Mouse (Mus musculus): ENCODE measurements around the gene Cdv3. TPM values are rescaled to one million over a fixed set of nuclear protein-coding genes. Genes with fewer than 3 reads are reported as not detected.
A peak's percentile ranks its signal among the peaks of the same experiment; 100 is the strongest.
"Not testable (repeated sequence)": the region's sequence is repeated elsewhere in the genome, so short reads cannot be mapped to it uniquely, and the experiment has no call there.

Gene Cdv3
- polyA plus RNA-seq, 1 experiment from 2014 or later = 122 TPM

DNA sequence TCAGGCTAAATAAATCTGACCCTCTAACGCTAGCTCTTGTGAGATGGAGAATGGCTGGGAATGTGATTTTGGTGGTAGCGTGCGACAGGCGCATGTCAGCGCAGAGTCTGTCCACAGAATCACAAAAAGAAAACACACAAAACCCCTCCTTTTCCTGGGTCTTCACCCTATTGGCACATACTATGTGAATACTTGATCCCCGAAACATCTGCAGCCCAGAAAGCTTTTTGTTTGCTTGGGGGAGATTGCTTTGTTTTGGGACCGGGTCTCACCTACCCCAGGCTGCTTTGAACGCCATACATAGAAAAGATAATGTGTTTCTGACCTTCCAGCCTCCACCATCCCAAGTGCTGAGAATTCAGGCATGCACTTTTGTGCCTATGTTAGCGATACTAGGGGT, 716 bp upstream of the Cdv3 start:
- Histone ChIP-seq H3K9ac (peak overlapping the region; percentile 57), H3K4me3 (peak overlapping the region; percentile 36), H3K27ac (peak overlapping the region; percentile 67), H3K9me3 (no peaks in the 10 kb centered on the region), H3K4me2 (replicated peaks) (peak overlapping the region; percentile 60), H3K36me3 (peaks cover 16% of the 10 kb centered on the region), H3K27me3 (no peaks in the 10 kb centered on the region), H3K4me1 (peaks cover 26% of the 10 kb centered on the region)
- ATAC-seq (ENCODE audit: low FRiP score, low read depth) = no peak
- WGBS = 60% methylated on average over 9 of the region's 9 CpGs

DNA sequence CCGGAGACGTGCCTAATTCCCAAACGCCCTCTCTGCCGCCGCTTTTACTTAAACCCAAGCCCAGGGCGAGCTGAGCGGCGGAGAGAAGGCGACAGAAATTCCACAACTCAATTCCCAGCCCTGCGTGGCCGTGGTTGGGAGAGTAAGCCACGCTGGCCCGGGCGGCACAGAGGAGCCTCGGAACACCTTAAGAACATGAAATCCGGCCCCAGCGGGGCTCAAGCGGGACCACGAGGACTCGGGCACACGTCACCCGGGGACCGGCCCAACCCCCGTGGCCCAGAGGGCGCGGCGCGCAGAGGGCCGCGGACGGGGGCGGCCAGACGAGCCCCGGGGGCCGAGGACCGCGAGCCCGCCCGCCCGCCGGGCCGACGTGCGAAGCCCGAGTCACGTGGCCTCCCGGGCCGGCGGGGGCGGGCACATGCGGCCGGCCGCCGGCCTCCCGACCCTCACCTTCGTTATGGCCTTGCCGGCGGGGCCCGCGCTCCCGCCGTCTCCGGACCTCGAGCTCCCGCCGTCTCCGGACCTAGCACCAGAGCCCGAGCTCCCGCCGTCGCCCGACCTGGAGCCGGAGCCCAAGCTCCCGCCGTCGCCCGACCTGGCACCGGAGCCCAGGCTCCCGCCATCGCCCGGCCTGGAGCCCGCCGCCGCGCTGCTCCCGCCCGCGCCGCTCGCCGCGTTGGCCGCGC, 895 bp downstream of the Cdv3 start:
- Histone ChIP-seq H3K9me3 (no peaks in the 10 kb centered on the region), H3K36me3 (peaks cover 27% of the 10 kb centered on the region), H3K4me3 (peak overlapping the region; percentile 91), H3K9ac (peak overlapping the region; percentile 97), H3K27me3 (no peaks in the 10 kb centered on the region), H3K4me1 (peaks cover 26% of the 10 kb centered on the region), H3K4me2 (replicated peaks) (peak overlapping the region; percentile 76), H3K27ac (peak overlapping the region; percentile 97)
- ATAC-seq (ENCODE audit: low FRiP score, low read depth) = peak; percentile 17
- WGBS = 3% methylated on average over 60 of the region's 94 CpGs

DNA sequence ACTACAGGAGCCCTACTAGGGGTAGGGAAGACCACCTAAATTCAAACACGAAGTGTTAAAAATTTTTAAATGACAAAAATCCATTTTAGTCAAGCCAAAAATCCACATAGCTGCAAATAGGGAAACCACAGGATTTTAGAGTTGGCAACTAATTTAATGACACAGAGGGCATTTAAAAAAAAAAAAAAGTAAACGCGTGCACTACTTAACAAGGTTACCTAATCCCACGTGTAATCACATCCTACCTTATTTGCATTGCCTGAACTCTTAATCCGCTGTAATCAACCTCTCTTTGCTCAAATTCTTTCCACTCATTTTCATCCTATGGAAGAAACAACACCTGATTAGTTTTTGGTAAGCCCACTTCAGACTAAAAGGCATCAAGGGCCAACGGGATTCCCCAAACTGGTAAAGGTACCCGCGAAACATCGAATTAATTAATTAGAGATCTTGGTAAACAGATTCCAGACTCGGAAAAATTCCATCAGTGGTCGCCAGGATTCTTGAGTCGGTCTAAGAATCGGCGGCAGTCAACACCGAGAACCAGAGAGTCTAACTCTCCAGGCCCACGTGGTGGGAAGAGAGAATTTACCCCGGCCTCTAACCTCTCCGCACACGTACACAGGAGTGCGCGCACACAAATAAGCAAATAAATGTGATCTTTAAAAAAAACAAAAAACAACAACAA, 1.8 kb downstream of the Cdv3 start:
- Histone ChIP-seq H3K4me1 (peaks cover 26% of the 10 kb centered on the region), H3K9ac (peak overlapping the region; percentile 97), H3K27me3 (no peaks in the 10 kb centered on the region), H3K27ac (peak overlapping the region; percentile 97), H3K4me3 (peak overlapping the region; percentile 91), H3K9me3 (no peaks in the 10 kb centered on the region), H3K4me2 (replicated peaks) (peak overlapping the region; percentile 76), H3K36me3 (peaks cover 36% of the 10 kb centered on the region)
- ATAC-seq (ENCODE audit: low FRiP score, low read depth) = no peak
- under 1% methylated on average over 21 of the region's 21 CpGs for WGBS

DNA sequence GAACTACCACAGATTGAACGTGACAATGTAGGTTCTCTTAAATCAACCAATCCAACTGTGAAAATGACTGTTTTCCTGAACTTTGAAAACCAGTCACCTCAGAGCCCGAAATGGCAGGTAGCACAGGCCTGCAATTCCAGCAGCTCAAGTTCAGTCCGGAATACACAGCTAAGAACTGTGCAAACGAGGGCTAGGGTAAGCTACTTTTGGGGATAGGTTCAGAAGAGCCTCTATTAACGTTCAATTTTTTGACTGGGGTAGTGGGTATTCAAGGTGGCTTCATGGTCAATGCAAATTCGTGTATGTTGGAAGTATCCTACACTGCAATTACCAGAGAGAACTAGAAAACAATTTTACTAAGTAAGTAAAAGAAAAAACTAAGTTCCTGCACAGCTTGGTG, 2.6 kb downstream of the Cdv3 start:
- no peak overlapping the region for H3K27ac ChIP-seq
- H3K36me3 ChIP-seq = peaks cover 40% of the 10 kb centered on the region
- WGBS = 58% methylated on average over 6 of the region's 6 CpGs
- H3K9ac ChIP-seq = 0 out of 2 replicates have a peak overlapping the region, but pooled peaks have one; percentile 97
- ATAC-seq (ENCODE audit: low FRiP score, low read depth) = no peak
- H3K27me3 ChIP-seq = no peaks in the 10 kb centered on the region
- H3K9me3 ChIP-seq = no peaks in the 10 kb centered on the region
- peak overlapping the region; percentile 76 for H3K4me2 ChIP-seq (replicated peaks)
- peaks cover 26% of the 10 kb centered on the region for H3K4me1 ChIP-seq
- peak overlapping the region; percentile 91 for H3K4me3 ChIP-seq

DNA sequence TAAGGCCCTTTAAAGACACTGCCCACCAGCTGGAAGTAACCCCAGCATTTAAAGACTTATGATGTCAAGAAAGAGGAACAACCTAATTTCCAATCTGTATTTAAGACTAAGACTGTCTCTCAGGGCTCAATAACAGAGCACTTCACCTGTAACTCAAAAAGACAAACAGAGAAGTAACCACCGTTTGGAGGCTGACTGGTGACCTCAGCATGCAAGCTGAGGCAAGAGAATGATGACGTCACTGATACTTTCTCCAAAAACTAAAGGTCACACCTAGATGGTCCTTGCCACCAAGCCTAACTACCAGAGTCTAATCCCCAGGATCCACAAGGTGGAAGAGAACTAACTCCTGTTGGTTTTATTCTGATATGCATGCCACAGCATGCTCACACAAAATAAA, 5.0 kb downstream of the Cdv3 start:
- H3K9ac ChIP-seq = no peak overlapping the region
- no peak for ATAC-seq (ENCODE audit: low FRiP score, low read depth)

GRCm38 (mm10) chr9:103358545-103358944, 7.1 kb downstream of the Cdv3 start:
- ATAC-seq (ENCODE audit: low FRiP score, low read depth) = no peak
- Histone ChIP-seq H3K9ac (no peak overlapping the region), H3K4me3 (no peak overlapping the region), H3K4me1 (peaks cover 12% of the 10 kb centered on the region), H3K9me3 (no peaks in the 10 kb centered on the region), H3K4me2 (replicated peaks) (no peak overlapping the region), H3K27me3 (no peaks in the 10 kb centered on the region), H3K27ac (no peak overlapping the region), H3K36me3 (peaks cover 63% of the 10 kb centered on the region)
- WGBS = 83% methylated on average over 4 of the region's 4 CpGs

More for the DNA sequence above, 5.0 kb downstream of the Cdv3 start:
- Histone ChIP-seq H3K27me3 (no peaks in the 10 kb centered on the region), H3K27ac (no peak overlapping the region), H3K9me3 (no peaks in the 10 kb centered on the region), H3K4me1 (peaks cover 16% of the 10 kb centered on the region), H3K36me3 (peaks cover 60% of the 10 kb centered on the region), H3K4me3 (no peak overlapping the region), H3K4me2 (replicated peaks) (no peak overlapping the region)
- WGBS = 76% methylated on average over 2 of the region's 2 CpGs

- no peak overlapping the region for H3K4me3 ChIP-seq
- no peak for ATAC-seq (ENCODE audit: low FRiP score, low read depth)
- H3K9ac ChIP-seq = no peak overlapping the region
- no peak overlapping the region for H3K4me2 ChIP-seq (replicated peaks)
- peaks cover 5% of the 10 kb centered on the region for H3K4me1 ChIP-seq
- no peak overlapping the region for H3K27ac ChIP-seq
- H3K9me3 ChIP-seq = no peaks in the 10 kb centered on the region
- no peaks in the 10 kb centered on the region for H3K27me3 ChIP-seq
- H3K36me3 ChIP-seq = peaks cover 59% of the 10 kb centered on the region
Measured at GRCm38 (mm10) chr9:103357893-103358292, 7.7 kb downstream of the Cdv3 start.

- not testable (repeated sequence) for ATAC-seq (ENCODE audit: low FRiP score, low read depth); H3K9me3 ChIP-seq; H3K27me3 ChIP-seq; H3K9ac ChIP-seq; H3K27ac ChIP-seq; H3K4me2 ChIP-seq (replicated peaks); H3K4me1 ChIP-seq; H3K4me3 ChIP-seq
- WGBS = 86% methylated on average over 7 of the region's 7 CpGs
- peaks cover 66% of the 10 kb centered on the region for H3K36me3 ChIP-seq
Measured at GRCm38 (mm10) chr9:103353500-103354260, 12.0 kb downstream of the Cdv3 start.

GRCm38 (mm10) chr9:103348791-103349190, 16.8 kb downstream of the Cdv3 start:
- H3K9ac ChIP-seq = no peak overlapping the region
- peaks cover 77% of the 10 kb centered on the region for H3K36me3 ChIP-seq
- no peak overlapping the region for H3K27ac ChIP-seq
- no peak overlapping the region for H3K4me3 ChIP-seq
- no peaks in the 10 kb centered on the region for H3K9me3 ChIP-seq
- no peaks in the 10 kb centered on the region for H3K27me3 ChIP-seq
- no peak overlapping the region for H3K4me2 ChIP-seq (replicated peaks)
- no peak for ATAC-seq (ENCODE audit: low FRiP score, low read depth)
- no peaks in the 10 kb centered on the region; the same call in 1 of the 2 replicates for H3K4me1 ChIP-seq

- Histone ChIP-seq H3K4me3 (no peak overlapping the region), H3K4me1 (no peaks in the 10 kb centered on the region; the same call in 1 of the 2 replicates), H3K4me2 (replicated peaks) (no peak overlapping the region), H3K36me3 (peaks cover 83% of the 10 kb centered on the region), H3K9ac (no peak overlapping the region), H3K27ac (no peak overlapping the region), H3K9me3 (no peaks in the 10 kb centered on the region), H3K27me3 (no peaks in the 10 kb centered on the region)
- WGBS = 77% methylated on average over 1 of the region's 1 CpGs
- no peak for ATAC-seq (ENCODE audit: low FRiP score, low read depth)
Measured at GRCm38 (mm10) chr9:103347996-103348490, 17.6 kb downstream of the Cdv3 start.

DNA sequence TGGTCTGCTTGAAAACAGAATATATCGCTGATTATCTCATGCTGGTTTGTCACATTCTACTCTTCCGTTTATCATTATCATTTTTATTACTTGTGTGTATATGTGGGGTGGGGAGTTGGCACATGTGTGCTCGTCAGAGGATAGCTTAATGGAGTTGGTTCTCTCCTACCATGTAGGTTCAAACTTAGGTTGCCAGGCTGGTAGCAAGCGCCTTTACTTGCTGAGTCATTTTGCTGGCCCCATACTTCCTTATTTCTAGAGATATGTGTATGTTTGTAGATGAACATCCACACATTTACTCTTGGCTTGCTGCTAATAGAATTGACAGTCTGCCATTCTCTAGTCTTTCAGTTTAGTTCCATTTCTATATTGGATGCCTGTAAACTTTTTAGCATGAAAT, 18.6 kb downstream of the Cdv3 start:
- 81% methylated on average over 4 of the region's 4 CpGs for WGBS
- Histone ChIP-seq H3K27ac (no peak overlapping the region), H3K36me3 (peaks cover 83% of the 10 kb centered on the region), H3K9ac (no peak overlapping the region), H3K27me3 (no peaks in the 10 kb centered on the region), H3K9me3 (no peaks in the 10 kb centered on the region), H3K4me2 (replicated peaks) (no peak overlapping the region), H3K4me1 (no peaks in the 10 kb centered on the region; the same call in 1 of the 2 replicates), H3K4me3 (no peak overlapping the region)
- no peak for ATAC-seq (ENCODE audit: low FRiP score, low read depth)

DNA sequence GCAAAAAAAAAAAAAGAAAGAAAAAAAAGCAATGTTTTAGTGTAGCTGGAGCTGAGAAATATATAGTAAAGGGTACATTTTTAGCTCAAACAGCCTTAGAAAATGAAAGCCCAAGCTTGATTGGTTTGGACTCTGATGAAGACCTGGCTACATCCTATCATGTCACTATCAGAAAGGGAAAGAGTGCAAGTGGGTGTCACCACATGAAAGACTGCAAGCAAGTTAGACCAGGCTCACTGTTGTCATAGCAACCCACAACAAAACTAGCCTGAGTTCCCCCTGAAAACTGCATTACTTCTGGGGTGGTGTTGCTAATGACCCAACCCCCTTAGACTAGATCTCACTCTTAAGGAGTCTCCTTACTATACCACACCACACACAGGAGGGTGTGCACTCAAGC, 28.7 kb downstream of the Cdv3 start:
- Histone ChIP-seq H3K4me1 (no peaks in the 10 kb centered on the region), H3K27ac (no peak overlapping the region), H3K4me3 (no peak overlapping the region), H3K4me2 (replicated peaks) (no peak overlapping the region), H3K9ac (no peak overlapping the region), H3K36me3 (peaks cover 88% of the 10 kb centered on the region), H3K27me3 (no peaks in the 10 kb centered on the region), H3K9me3 (no peaks in the 10 kb centered on the region)
- ATAC-seq (ENCODE audit: low FRiP score, low read depth) = no peak
